Mouse (Mus musculus) lung, adult 18-20 months (tissue): ENCODE results near the gene Htr2a.

Source experiments
- DNase-seq, 2 experiments: peaks; one replicate each; pipeline ENCODE4 v3.0.0; 2022; ENCODE audit warnings: mixed read lengths in 2 of 2

Gene Htr2a

DNA sequence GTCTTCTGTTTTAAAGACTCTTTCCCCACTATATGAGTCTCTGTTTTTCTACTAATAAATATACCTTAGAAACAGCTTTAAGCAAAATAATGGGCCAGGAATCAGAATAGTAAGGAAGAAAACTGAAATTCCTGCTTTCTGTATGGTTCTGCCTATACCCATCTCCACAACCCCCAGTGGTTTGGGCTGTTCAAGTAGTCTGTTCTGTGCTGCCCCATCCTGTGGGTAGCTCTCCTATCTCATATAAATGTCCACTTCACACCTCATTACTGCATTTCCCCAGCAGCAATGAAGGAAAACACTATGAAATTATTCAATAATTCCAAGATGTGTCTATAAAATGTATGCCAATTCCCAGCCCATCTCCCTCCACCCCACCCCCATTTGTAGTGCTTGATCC, 56.8 kb downstream of the Htr2a start:
- DNase-seq, result no peak

DNA sequence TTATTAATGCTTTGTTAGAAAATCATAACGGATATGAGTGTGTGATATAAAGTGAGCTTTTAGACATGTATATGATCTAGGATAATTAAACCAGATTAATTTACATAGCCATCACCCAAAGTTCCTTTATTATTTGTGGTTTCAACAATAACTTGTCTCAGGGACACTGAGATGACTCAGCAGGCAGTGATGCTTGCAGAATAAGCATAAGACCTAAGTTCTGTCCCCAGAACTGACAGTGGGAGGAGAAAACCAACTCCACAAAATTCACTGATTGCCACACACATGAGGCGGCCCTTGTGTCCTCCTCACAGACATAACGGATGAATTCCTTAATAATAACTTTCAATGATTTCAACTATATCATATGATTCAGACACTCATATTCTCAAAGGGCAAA, 58.6 kb downstream of the Htr2a start:
- no peak for DNase-seq

DNA sequence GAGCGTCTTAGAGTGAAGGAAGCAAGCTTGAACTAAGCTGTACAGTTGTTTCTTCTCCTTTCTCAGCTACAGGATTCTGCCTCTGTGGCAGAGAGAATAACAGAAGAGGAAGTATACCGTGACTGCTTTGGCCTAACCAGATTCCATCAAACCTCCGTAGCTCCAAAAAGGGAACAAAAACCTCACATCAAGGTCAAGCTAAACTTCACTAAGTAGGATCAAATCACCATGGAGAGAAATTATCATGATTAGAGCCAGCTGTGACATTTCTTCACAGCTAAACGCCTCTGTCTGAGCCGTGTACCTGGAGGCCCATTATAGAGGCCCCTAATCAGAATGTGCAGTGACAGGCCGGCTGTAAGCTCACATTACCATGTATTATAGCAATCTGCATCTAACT, 63.3 kb downstream of the Htr2a start:
- no peak for DNase-seq

DNA sequence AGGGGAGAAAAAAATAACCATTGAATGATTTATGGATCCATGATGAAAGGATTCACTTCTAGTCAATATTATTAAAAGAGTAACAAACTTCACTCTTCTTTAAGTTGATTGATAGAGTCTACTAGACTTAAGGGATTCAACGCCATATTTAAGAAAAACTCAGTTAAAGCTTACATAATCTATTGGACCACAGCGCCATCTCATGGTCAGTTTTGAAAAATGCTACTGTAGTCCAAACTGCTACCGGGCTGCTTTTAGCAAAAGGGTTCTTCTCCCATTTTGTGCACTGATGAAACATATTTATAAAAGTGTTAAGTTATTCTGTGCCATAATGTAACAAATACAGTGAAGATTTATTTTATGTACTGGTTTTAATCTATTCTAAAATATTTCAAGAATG, 68.4 kb downstream of the Htr2a start:
- DNase-seq, result peak in 1 of 2 experiments; percentile 9

DNA sequence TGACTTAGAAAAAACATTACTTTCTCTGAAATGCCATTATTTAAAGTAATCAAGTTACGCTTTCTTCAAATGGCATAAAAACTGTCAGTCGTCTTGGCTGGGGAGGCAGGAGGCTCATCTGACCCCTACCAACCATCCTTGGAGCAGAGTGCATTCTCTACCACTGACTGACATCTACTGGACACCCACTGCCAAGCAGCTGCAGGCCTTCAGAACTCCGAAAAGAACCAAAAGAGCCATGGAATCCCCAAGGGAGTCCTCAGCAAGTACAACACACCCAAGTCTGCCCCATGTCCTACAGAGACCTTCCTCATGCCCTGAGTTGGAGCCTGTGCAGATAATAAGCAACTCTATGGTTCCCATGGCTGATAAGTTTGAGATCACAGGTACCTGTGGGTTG, 82.9 kb downstream of the Htr2a start:
- no peak for DNase-seq

DNA sequence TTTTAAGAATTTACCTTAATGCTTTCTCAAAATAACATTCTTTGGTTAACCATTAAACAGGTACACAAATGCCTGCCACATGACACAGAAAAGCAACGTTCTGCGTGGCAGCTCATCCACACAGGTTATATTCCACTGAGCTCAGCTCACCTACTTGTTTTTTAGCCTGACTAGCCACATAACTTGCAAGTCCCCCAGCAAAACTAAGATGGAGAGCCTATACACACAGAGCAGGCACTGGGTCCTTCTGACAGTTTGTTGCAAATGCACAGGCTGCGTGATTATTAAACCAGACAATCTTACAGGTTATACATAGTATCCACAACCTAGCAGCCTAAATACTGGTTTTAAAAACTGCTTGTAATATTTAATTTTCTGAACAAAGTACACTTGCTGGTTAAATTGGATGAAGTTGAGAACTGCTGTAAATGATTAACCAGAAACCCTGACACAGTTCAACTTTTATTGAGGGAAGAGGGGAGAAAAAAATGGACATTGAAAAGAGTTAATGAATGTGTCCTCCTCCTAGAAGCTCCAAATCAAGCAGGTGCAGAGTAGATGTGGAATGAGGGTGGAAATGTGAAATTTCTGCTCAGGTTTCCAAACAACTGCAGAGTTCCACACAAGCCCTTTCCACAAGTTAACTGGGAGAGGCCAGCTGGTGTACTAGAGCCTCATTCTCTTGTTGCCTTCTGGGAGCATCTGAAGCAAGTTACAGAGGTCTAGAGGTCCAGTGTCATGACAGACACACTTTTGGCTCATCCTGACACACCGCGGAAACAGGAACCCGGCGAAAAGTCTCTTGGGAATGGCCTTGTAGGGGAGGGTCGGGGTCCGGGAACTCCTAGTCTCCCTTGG, 90.8 kb downstream of the Htr2a start:
- DNase-seq, result no peak

DNA sequence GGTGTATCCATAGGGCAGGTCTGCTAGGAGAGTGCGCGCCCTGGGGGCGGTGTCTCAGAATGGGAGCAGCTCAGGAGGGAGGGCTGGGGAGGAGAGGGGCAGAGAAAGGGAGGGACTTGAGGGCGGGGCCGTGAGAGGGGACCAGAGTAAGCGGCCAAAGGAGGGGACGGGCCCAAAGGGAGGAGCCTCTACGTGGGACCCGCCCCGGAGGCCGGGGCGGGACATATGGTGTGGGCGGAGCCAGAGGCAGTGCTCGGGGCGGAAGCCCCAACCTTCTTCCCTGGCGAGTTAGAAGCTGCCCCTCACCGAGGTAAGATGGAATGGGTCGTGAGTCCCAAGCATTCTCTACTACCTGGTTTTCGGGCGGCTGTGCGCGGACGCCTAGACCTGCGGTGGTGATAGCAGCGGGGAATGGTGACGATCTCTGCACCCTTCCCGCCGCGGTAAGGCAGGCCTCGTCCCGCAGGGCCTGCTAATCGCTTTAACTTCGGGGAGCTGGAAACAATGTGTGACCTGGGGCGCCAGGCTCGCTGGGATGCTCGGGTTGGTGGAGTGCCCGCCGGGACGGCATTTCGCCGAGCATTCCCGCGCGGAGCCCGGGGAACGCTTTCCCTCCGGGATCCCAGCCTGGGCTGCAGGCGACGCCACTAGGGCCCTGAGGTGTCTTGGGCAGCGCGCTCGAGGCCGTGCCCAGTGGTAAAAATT, 91.6 kb downstream of the Htr2a start, which contains the start of gene Esd:
Gene Esd, plus strand, starts transcription at position 219 of the 705 bp plus-strand sequence.
- peak; percentile 95 to 96 for DNase-seq

DNA sequence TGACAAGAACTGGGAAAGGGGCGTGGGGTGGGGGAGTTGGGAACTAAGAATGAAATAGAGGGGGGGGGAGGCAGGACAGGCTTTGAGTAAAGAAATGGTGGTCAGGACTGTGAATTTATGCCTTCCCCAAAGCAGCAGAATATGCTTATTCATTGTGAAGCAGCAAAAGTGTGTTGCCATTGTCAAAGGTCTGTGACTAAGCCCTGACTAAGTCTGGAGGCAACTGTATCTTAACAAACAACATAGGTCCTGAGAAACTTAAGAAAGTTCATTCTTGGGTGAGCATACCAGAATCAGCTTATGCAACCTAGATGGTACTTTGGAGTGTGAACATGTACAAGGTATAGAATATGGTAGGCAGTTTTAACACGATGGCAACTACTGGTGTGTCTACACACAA, 92.8 kb downstream of the Htr2a start:
- DNase-seq, result no peak

DNA sequence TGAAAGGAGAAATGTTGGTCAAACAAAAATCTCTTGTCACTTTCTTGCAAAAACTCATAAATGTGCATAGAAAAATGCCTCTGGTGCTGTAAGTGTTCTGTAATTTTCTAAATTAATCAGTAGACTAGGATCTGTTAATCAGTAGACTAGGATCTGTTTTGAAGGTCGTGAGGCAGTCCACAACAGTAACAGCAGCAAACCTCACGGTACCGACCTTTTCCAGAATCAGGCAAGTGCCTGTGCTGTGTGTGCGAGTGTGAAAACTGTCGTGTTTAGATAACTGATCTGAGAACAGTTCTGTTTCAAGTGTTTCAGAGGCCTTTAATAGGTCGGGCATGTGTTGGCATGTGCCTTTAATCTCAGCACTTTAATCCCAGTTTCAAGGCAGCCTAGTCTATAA, 94.8 kb downstream of the Htr2a start:
- no peak for DNase-seq

DNA sequence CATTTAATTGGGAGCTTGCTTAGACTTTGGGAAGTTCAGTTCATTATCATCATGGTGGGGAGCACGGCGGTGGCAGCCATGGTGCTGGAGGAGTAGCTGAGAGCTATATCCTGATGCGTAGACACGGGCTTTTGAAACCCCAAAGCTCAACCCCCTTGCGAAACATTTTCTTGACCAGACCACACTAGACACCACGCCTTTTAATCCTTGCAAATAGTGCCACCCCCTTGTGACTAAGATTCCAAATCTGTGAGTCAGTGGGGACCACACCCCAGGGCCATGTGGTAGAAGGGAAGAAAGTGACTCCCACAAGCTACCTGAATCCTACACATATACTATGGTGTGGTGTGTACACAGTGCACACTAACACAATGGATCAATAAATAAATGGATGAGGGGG, 96.2 kb downstream of the Htr2a start:
- no peak for DNase-seq
